Mouse (Mus musculus) gastrocnemius, adult 8-10 months (tissue): ENCODE data around the gene Espn. TPM values are rescaled to one million over a fixed set of nuclear protein-coding genes. Genes with fewer than 3 reads are reported as not detected.

ENCODE experiments used
- DNase-seq, 2 experiments: peaks; one replicate each; pipeline ENCODE4 v3.0.0; 2022; ENCODE audit warnings: low spot score in 2 of 2
- total RNA-seq, 4 experiments: library from RNA; stranded (reverse); gene quantifications; 2 replicates each; pipeline ENCODE4 v1.2.4; 2022

Espn gene
- total RNA-seq, 4 experiments from 2014 or later = 0.11 to 0.48 (median 0.28) TPM

DNA sequence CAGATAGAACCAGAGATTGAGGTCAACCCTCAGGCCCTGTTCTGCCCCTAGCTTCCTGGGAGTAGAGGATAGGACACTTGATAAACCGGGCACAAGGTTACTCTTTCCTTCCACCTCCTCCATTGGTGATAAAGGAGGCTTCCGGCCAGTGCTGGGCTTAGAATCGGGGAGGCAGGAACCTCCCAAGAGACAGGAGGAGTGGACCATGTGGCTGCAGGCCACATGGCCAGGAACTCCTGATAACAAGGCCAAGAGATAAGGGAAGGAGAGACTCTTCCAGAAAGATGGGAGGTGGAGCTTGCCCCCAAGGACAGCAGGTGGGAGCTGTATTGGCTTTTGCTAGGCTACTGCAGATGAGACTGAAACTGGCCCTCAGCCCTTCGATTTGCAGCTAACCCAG is 1.6 kb downstream of the Espn start:
- DNase-seq = no peak

DNA sequence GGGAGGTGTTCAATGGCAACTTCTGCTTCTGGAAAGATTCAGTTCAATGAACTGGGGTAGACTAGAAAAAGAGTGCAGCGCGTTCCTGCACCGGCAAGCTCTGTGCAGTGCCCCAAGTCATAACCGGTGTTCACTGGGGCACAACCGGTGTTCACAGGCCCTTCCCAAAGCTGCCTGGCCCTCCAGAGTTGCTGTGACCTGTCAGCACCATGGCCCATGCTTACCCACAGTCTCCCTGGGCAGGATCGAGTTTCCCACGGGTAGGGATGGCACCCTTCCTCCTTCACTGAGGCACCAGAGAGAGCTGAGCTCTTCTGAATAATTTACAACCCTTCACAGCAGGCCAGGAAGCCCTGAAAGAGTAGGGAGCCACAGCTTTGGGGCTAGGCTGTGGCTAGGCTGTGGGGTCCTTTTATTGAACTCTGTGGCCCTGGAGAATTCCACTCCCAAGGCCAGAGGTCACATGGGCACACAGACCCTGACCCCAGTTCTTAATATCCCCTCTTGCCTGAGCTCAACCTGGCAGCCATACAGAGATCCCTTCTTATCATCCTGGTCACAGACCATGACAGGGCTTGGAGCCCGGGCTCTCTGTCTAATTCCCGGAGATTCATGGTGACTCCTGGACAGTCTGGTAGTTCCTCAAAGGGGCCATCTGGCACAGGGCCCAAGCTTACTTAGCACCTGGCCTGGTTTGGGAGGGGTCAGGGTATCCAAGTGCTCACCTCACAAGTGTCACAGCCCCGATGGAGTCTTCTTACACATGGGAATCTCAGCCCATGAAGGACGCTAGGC is 5.9 kb downstream of the Espn start:
- DNase-seq = peak in 1 of 2 experiments; percentile 38

DNA sequence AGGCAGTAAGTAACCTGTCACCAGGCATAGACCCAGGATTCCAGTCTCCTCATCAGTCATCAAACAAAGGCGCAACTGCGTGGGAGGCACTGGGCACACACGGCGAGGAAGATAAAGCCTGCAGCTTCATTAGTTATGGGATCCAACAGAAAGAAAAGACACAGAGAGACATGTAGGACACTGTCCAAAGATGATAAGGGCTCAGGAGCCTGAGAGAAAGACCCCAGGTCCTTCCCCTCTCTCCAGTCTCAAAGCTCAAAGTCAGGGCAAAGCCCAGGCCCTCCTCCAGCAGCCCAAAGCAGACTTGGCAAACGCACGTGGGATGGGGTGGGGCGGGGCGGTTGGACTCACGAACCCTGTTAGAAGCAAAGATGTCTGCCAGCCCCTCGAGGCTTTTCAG is 6.7 kb downstream of the Espn start:
- no peak for DNase-seq

DNA sequence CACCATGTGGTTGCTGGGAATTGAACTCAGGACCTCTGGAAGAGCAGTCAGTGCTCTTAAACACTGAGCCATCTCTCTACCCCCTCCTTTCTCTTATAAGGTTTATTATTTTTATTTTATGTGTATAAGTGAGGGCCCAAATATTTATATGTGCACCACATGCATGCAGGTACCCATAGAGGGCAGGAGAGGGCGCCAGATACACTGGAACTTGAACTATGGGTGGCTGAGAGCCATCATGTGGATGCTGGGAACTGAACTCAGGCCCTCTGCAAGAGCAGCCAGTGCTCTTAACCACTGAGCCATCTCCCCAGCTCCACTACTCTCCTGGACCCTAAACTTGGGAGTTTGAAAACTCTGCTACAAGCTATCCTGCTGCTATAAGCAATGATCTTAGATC is 8.5 kb downstream of the Espn start:
- no peak for DNase-seq

DNA sequence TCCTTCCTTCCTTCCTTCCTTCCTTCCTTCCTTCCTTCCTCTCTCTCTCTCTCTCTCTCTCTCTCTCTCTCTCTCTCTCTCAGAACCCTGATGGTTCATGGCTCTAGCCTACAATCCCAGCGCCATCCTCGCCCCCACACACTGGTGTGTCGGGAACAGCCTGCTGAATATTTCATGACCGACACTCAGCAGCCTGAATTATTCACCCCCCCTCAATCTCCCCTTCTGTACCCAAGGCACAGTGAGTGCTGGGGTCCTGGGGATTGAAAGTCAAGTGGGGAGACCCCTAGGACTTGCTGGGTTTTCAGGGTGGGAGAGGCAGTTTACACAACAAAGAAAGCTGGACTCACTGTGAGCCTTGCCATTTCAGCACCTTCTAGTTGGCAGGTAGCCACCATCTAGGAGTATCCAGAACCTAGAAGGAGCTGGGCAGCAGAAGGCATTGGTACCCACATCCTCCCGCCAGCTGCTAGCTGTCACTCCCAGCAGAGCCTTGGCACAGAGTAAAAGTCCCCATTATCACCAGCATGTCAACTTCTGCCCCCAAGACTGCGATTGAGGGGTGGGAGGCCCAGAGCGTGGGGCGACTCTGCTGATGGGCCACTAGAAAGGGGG is 10.5 kb downstream of the Espn start:
- no peak for DNase-seq

DNA sequence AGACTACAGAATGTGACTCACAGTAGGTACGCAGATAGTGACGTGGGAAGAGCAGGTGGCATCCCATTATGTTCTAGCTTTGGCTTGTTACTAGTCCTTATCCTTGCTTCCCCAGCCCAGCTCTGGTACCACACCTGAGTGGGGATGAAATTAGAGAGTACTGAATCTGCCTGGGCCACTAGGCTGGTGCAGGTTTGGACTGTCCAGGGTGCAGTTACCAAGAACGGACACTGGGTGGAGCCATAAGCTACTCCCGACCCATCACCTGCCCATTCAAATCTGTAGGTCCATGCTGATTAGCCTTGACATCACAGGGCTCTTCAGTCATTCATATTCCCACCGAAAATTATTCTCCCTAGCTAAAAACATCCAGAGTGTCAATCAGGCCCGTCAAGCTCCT is 11.7 kb downstream of the Espn start:
- no peak for DNase-seq

DNA sequence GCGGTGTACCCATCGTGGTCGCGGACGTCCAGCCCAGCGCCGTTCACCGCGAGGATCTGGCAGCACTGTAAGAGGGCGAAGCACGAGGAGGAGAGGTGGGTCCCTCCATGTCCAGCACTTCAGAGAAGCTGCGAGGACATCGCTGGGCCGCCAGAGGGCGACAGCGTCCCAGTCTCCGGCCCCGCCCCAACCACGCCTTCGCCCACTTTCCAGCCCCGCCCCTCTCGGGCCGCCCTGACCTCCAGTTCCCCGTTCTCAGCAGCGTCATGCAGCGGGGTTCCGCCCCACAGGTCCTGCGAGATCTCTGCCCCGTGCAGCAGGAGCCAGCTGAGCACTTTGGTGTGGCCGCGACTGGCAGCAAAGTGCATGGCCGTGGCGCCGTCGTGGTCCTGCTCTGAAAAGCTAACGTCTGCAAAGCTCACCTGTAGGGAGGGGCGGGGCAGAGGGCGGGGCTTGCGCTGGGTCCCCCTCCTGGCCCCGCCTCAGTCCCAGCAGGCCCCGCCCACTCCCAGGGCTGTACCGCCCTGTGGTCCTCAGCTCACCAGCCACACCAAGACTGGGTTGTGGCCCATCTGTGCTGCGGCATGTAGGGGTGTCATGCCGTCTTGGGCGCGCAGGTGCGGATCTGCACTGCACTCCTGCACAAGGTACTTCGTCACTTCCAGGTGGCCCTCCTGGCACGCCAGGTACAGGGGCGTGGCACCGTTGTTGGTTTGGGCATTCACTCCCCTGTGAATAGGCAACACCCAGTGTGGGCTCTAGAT is 13.5 kb downstream of the Espn start:
- DNase-seq = peak; percentile 81 to 84

DNA sequence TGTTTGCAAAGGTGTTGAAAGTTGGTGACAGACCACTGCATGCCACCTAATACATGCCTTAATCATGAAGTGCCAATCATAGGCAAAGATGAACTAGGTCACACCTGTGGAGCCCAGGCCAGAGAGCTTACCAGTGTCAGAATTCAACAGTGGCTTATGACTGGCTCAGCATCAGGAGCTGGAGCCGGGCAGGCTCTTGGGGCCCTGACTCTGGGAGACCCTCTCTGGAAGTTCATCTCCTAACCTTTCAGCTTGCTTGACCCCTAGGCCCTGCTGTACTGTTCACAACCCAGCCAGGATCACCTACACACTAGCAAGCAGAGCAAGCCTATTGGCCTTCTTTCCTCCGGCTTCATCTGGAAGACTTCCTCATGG is 15.3 kb downstream of the Espn start:
- DNase-seq = no peak

DNA sequence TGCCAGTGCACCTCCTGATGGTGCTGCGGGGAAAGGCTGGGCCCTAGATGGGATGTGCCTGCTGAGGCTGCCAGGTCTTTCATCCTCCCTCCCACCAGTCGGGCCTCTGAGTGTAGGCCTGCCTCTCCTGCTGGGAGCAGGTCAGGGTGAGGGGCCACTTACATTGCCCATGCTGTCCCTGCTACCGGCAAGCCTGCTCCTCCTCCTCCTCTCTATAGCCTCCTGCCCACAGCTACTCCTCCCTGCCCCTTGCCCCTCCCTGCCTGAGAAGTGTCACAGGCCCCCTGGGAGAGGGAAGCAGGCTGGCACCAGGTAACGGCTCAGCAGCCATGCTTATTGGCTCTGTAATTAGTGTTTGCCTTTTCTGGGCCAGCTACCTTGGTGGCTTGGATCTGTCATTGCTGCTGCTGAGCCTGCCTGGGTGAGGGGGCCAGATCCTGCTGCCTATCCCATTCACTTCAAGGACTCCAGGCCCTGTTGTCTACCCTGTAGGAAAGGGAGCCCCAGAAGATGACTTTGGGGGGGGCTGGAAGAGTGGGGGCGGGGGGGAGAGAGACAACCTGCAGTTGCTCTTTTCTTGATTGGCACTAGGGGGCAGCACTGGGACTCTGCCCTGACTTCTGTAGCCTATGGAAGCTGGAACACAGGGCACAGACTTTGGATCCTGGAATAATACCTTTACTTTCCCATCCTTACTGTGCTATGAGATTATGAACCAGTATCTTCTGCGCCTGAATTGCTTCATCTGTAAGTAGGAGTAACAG is 15.9 kb downstream of the Espn start:
- DNase-seq = no peak

DNA sequence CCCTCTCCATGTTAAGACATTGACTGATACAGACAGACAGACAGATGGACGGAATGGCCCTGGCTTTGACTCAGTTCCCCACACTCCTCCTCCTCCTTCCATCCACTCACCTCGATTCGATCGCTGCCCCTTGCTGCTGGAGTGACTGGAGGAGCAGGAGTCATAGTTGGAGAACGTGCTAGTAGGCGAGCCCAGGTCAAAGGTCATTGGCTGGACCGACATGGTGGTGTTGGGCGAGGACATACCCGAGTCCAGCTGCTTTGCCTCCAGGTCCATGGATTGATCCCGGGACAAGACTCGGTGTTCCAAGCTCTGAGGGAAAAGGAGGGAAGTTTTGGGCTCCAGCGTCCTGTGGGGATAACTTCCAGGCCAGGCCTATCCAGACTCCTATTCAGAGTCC is 16.8 kb downstream of the Espn start:
- no peak for DNase-seq

DNA sequence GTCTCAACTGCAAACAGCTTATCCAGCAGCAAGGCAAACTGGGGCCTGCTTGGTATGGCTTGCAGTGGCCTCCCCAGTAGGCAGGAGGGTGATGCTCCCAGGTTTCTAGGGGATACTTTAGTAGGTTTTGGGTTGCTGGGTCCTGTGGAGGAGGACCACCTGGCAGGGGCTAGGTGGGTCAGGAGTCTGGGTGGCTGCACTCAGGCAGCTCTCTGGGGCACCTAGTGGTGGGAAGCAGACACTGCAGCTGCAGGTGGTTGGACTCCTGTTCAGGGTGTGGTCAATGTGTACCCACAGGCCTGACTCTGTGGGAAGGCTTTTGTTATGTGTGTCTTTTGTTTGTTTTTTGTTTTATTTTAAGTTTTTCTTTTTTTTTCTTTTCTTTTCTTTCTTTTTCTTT is 17.7 kb downstream of the Espn start:
- DNase-seq = no peak

DNA sequence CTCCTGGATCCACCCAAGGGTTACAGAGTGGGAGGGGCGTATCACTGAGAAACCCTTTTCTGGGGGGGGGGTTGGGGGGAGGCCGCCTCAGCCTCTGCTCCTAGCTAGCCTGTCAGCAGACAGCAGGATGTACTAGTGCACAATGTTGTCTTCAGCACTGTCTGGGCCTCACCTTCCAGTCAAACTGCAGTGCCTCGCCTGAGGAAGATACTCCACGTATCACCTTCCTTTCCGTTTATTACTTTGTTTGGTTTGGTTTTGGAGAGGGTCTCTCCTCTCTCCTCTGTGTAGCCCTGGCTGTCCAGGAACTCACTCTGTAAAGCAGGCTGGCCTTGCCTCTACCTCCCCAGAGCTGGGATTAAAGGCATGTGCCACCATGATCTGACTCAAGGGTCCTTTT is 19.0 kb downstream of the Espn start:
- no peak for DNase-seq

DNA sequence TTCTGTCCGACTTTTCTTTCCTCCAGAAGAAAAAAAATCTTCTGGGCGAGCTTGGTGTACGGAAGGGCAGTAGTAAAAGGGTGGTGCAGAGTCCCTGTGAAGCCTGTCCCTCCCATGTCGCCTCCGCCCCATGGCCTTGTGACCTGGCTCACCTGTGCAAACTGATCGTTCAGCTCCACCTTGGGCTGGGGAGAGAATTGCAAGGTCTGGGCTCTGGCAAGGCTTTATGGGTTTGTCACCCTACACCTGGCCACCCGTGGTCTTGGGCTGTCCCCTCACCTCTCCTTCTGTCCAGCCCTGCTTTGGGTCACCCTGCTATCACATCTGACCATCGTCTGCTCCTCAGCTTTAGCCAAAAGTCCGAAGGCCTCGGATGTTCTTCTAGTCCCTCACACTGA is 19.4 kb downstream of the Espn start:
- no peak for DNase-seq

DNA sequence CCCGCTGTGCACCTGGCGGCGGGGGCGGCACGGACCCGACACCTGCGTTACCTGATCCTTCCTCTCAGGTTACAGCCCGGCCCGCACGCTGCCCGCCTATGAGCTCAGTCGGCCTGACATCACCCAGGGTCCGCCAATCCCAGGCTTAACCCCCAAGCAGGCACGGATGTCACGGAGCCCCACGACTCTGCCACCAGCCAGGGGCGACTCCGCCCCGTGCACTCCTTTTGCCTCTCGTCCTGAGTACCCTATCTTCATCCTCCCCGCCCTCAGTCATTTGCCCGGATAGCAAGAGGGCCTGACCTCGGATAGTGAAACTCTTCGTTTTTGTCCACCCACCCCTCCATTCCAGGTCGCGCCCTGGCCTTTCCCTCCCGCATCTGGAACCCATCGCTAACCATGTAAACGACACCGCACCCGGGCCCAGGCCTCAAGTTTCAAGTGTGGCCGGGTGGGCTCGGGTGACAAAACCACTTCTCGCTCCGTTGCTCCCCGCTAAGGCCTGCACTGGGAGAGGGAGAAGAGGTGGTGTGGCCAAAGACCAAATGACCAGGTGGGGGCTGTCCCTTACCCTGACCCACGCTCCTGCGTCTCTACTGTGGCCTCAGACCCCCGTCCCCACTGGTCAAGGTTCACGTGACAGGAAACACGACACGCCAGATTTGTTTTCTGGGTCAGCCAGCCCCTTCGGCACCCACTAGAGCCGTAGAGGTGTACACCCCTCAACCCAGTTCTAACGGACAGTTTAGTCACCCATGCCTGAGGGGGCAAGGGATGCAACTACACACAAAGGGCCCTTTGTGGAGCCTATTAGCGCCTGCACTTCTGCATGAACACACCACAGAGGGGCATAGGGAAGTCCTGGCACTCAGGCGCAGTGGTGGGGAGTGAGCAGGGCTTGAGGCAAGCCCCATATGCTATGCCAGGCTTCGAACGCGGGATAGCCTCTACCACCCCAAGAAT is 20.1 kb downstream of the Espn start:
- no peak for DNase-seq

DNA sequence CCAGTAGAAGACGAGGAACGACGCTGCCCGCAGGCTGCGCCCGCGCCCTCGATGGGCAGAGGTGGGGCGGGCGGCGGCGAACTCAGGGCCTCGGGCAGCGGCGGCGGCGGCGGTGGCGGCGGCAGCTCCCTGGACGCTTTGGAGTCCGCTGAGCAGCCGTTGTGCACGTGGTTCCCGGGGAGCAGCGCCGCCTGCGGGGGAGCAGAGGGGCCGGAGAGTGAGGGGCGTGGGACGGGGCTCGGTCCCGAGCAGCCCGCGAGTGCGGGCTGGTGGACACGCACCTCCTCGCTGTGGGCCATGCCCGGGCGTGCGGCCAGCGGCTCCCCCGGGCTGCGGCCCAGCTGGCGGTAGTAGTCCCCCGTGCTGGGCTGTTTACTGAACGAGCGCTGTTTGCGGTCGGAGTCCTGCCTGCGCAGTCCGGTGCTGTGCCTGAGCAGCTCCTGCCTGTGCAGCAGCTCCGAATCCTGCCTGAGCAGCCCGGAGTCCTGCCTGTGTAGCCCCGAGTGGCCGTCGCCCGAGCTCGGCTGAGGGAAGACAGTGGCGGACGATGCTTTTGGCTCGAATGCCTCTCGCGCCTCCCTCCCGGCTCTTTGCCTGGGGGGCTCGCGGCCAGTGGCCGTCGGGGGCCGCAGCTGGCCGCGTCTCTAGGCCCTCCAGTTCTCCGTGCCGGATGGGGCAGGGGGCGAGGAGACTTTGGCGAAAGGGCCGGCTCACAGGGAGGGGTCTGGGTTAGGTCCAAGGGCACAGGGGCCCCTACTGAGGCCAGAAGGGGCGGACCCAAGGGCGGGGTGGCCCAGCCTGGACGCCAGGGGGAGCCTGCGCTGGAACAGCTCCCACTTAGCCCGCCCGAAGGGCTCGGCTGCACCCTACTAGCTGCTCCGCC is 21.2 kb downstream of the Espn start:
- DNase-seq = peak; percentile 31 to 61

DNA sequence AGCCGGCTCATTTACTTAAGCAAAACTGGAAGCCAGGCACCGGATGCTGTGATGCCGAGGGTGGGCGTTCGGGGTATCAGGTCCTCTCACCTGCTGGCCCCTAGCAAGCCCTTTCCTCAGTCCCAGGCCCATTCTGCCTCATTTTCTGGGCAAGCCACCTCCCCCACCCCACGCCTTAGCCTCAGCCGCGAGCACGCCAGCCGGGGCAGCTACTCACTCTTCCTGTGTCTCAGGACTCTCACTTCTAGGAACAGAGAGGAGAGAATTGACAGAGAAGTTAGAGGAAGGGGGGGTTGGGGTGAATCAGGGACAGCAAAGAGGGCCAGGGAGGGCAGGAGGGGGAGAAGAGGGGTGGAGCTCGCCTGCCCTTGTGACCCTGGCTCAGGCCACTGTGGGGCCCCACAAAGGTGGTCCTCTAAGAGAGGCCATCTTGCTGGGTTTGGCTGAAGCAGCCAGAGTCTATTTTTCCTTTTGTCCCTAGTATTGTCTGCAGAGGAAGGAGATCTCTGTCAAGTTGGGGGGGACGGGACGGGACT is 22.7 kb downstream of the Espn start:
- no peak for DNase-seq

DNA sequence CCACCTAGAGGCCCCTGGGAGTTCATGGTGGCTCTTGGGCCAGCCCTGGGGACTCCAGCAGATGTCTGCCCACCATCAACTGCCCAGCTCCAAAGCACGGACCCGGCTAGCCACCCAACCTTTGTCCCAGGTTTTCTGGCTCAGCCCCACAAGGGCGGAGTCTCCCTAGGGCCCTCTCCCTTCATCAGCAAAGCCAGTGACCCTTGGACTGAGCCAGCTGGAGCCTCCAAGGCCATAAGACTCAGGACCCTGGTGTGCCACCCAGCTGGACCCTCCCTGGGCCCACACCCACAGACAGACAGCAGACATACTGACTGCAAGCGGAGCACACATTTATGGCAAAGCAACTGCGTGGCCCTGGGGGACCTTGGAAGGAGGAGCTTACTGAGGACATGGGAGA is 23.4 kb downstream of the Espn start:
- DNase-seq = no peak

DNA sequence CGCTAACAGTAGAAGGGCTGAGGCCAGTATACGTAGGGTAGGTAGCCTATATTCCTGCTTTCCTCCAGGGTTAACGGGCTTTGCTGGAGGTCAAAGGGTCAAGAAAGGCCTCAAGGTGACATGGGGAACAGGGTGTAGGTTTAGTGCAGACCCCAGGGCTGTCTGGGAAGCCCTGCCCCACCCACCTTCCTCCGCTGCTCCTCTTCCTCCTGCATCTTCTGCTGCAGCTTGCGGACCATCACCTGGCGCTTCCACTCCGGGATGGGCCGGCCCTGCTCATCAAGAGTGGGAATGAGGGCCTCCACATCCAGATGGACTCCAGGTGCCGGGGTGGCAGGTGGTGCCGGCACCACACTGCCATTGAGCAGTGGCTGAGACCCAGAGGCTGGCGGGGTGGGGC is 24.3 kb downstream of the Espn start:
- DNase-seq = no peak
